Mouse (Mus musculus) liver, embryonic 11.5 days (tissue): Measurements from ENCODE around the gene Psmd1. TPM values are rescaled to one million over a fixed set of nuclear protein-coding genes. Genes with fewer than 3 reads are reported as not detected.

Source experiments
- ATAC-seq: fragments of 200-750 bp; cut with Nextera tagmentation; replicated peaks from 2 replicates; pipeline ENCODE4 v1.8.0; 2017; ENCODE audit warnings: moderate number of reproducible peaks, mild to moderate bottlenecking, moderate TSS enrichment, moderate library complexity; ENCODE audit not compliant: low FRiP score
- DNase-seq: peaks from one replicate; pipeline ENCODE4 v3.0.0-alpha.2; 2017; ENCODE audit warnings: low spot score
- H3K27ac ChIP-seq: fragments of 300-500 bp; sonication (generic); 2 replicates; pipeline ENCODE4 v1.5.1; 2014; ENCODE audit warnings: mild to moderate bottlenecking, low read depth, low read length, control low read depth
- H3K27me3 ChIP-seq: fragments of 300-500 bp; sonication (generic); replicated peaks from 2 replicates; pipeline ENCODE4 v1.6.1; 2014; ENCODE audit warnings: low read length, mixed read lengths; ENCODE audit not compliant: control insufficient read depth, insufficient read depth
- H3K36me3 ChIP-seq: fragments of 300-500 bp; sonication (generic); 2 replicates; pipeline ENCODE4 v1.6.1; 2014; ENCODE audit warnings: mild to moderate bottlenecking, low read length, moderate library complexity, mixed read lengths; ENCODE audit not compliant: control insufficient read depth, insufficient read depth
- H3K4me1 ChIP-seq: fragments of 300-500 bp; sonication (generic); replicated peaks from 2 replicates; pipeline ENCODE4 v1.6.1; 2014; ENCODE audit warnings: low read length, mixed read lengths; ENCODE audit not compliant: control insufficient read depth, insufficient read depth
- H3K4me2 ChIP-seq: fragments of 300-500 bp; sonication (generic); 2 replicates; pipeline ENCODE4 v1.6.1; 2014; ENCODE audit warnings: mild to moderate bottlenecking, control low read depth, moderate library complexity
- H3K4me3 ChIP-seq: fragments of 300-500 bp; sonication (generic); 2 replicates; pipeline ENCODE4 v1.5.1; 2014; ENCODE audit warnings: low read depth, low read length, control low read depth
- H3K9ac ChIP-seq: fragments of 300-500 bp; sonication (generic); 2 replicates; pipeline ENCODE4 v1.6.1; 2014; ENCODE audit warnings: low read depth, low read length, control low read depth
- H3K9me3 ChIP-seq: fragments of 300-500 bp; sonication (generic); 2 replicates; pipeline ENCODE4 v1.6.1; 2016; ENCODE audit warnings: low read length, inconsistent platforms, mixed read lengths; ENCODE audit not compliant: control insufficient read depth
- WGBS: fragments of 180-500 bp; shearing (Covaris S2); extraction: QIAGEN DNeasy Blood & Tissue Kit; methylation state at CpG from one replicate; pipeline ENCODE4 v1.1.7; 2014; 5-methylcytosine and 5-hydroxymethylcytosine counted together
- polyA plus RNA-seq: library from polyadenylated mRNA; unstranded; fragments of >200 nt; fragmentation: Nextera tagmentation; extraction: Ambion mirVana; gene quantifications from 2 replicates; pipeline ENCODE4 v1.2.1, GENCODE M21; 2014

Psmd1 gene
- polyA plus RNA-seq, 1 experiment from 2014 or later, result 196 TPM

GRCm38 (mm10) chr1:86147557-86147956 is 83.4 kb downstream of the Psmd1 start:
- WGBS, result 61% methylated on average over 5 of the region's 5 CpGs
- no peak overlapping the region for H3K27ac ChIP-seq
- no peak overlapping the region for H3K4me3 ChIP-seq
- no peaks in the 10 kb centered on the region for H3K36me3 ChIP-seq
- ATAC-seq (no peak), DNase-seq (no peak)
- no peaks in the 10 kb centered on the region; the same call in 1 of the 2 replicates for H3K4me1 ChIP-seq
- H3K9me3 ChIP-seq, result no peaks in the 10 kb centered on the region
- H3K4me2 ChIP-seq, result no peak overlapping the region
- H3K9ac ChIP-seq, result no peak overlapping the region
- no peaks in the 10 kb centered on the region for H3K27me3 ChIP-seq

- H3K4me2 ChIP-seq, result no peak overlapping the region
- no peak overlapping the region for H3K4me3 ChIP-seq
- H3K9ac ChIP-seq, result no peak overlapping the region
- H3K9me3 ChIP-seq, result no peaks in the 10 kb centered on the region
- no peaks in the 10 kb centered on the region for H3K36me3 ChIP-seq
- ATAC-seq, result no peak
- DNase-seq, result no peak
- no peaks in the 10 kb centered on the region for H3K4me1 ChIP-seq
- WGBS, result 83% methylated on average over 9 of the region's 9 CpGs
- H3K27me3 ChIP-seq, result no peaks in the 10 kb centered on the region
- no peak overlapping the region for H3K27ac ChIP-seq
Observed at GRCm38 (mm10) chr1:86148161-86148560, 84.0 kb downstream of the Psmd1 start.

GRCm38 (mm10) chr1:86150929-86151328 is 86.7 kb downstream of the Psmd1 start:
- 64% methylated on average over 6 of the region's 6 CpGs for WGBS

GRCm38 (mm10) chr1:86151376-86151775 is 87.2 kb downstream of the Psmd1 start:
- no peak overlapping the region for H3K4me2 ChIP-seq
- H3K27ac ChIP-seq, result no peak overlapping the region
- no peaks in the 10 kb centered on the region for H3K36me3 ChIP-seq
- H3K4me1 ChIP-seq, result peaks cover 19% of the 10 kb centered on the region
- ATAC-seq, result no peak
- no peak for DNase-seq
- H3K27me3 ChIP-seq, result no peaks in the 10 kb centered on the region
- H3K9me3 ChIP-seq, result no peaks in the 10 kb centered on the region
- 72% methylated on average over 7 of the region's 7 CpGs for WGBS
- no peak overlapping the region for H3K4me3 ChIP-seq
- no peak overlapping the region for H3K9ac ChIP-seq

More at GRCm38 (mm10) chr1:86150929-86151328, 86.7 kb downstream of the Psmd1 start:
- Histone ChIP-seq H3K4me2 (no peak overlapping the region), H3K9me3 (no peaks in the 10 kb centered on the region), H3K36me3 (no peaks in the 10 kb centered on the region), H3K9ac (no peak overlapping the region), H3K4me1 (peaks cover 17% of the 10 kb centered on the region), H3K27me3 (no peaks in the 10 kb centered on the region), H3K27ac (no peak overlapping the region), H3K4me3 (no peak overlapping the region)
- ATAC-seq (no peak), DNase-seq (no peak)

GRCm38 (mm10) chr1:86152618-86153017 is 88.4 kb downstream of the Psmd1 start:
- no peak for DNase-seq
- ATAC-seq, result no peak
- Histone ChIP-seq H3K4me2 (no peak overlapping the region), H3K9ac (no peak overlapping the region), H3K9me3 (no peaks in the 10 kb centered on the region), H3K4me1 (peaks cover 19% of the 10 kb centered on the region), H3K27me3 (no peaks in the 10 kb centered on the region), H3K36me3 (no peaks in the 10 kb centered on the region), H3K4me3 (no peak overlapping the region), H3K27ac (no peak overlapping the region)
- 77% methylated on average over 1 of the region's 1 CpGs for WGBS

GRCm38 (mm10) chr1:86154133-86154823 is 90.1 kb downstream of the Psmd1 start, which contains the start of gene Armc9:
Gene Armc9, plus strand, starts transcription at chr1:86154780.
- ATAC-seq (peak; percentile 99), DNase-seq (peak; percentile 91)
- no peaks in the 10 kb centered on the region for H3K9me3 ChIP-seq
- peak within 1 kb of the TSS; percentile 76 for H3K4me3 ChIP-seq
- no peaks in the 10 kb centered on the region for H3K36me3 ChIP-seq
- peak within 1 kb of the TSS; percentile 87 for H3K4me2 ChIP-seq
- peak within 1 kb of the TSS; percentile 80 for H3K9ac ChIP-seq
- 4% methylated on average over 40 of the region's 40 CpGs for WGBS
- peaks cover 19% of the 10 kb centered on the region for H3K4me1 ChIP-seq
- H3K27me3 ChIP-seq, result no peaks in the 10 kb centered on the region
- H3K27ac ChIP-seq, result peak within 1 kb of the TSS; percentile 94

GRCm38 (mm10) chr1:86154824-86155164 is 90.6 kb downstream of the Psmd1 start:
- H3K4me2 ChIP-seq, result peak overlapping the region; percentile 87
- 2% methylated on average over 18 of the region's 18 CpGs for WGBS
- ATAC-seq, result peak; percentile 34
- H3K4me3 ChIP-seq, result peak overlapping the region; percentile 76
- DNase-seq, result no peak
- no peaks in the 10 kb centered on the region for H3K27me3 ChIP-seq
- no peaks in the 10 kb centered on the region for H3K9me3 ChIP-seq
- no peaks in the 10 kb centered on the region for H3K36me3 ChIP-seq
- H3K27ac ChIP-seq, result peak overlapping the region; percentile 52; the same call in 1 of the 2 replicates
- peaks cover 22% of the 10 kb centered on the region for H3K4me1 ChIP-seq
- peak overlapping the region; percentile 67 for H3K9ac ChIP-seq

GRCm38 (mm10) chr1:86156075-86156474 is 91.9 kb downstream of the Psmd1 start:
- peaks cover 25% of the 10 kb centered on the region for H3K4me1 ChIP-seq
- H3K9me3 ChIP-seq, result no peaks in the 10 kb centered on the region
- DNase-seq (no peak), ATAC-seq (no peak)
- H3K27ac ChIP-seq, result no peak overlapping the region
- no peaks in the 10 kb centered on the region; the same call in 1 of the 2 replicates for H3K36me3 ChIP-seq
- H3K4me2 ChIP-seq, result no peak overlapping the region; the same call in 1 of the 2 replicates
- WGBS, result 77% methylated on average over 3 of the region's 3 CpGs
- peak overlapping the region; percentile 30; the same call in 1 of the 2 replicates for H3K9ac ChIP-seq
- H3K27me3 ChIP-seq, result no peaks in the 10 kb centered on the region
- H3K4me3 ChIP-seq, result no peak overlapping the region

GRCm38 (mm10) chr1:86156595-86156994 is 92.4 kb downstream of the Psmd1 start:
- 84% methylated on average over 6 of the region's 6 CpGs for WGBS
- no peak overlapping the region for H3K4me2 ChIP-seq
- H3K36me3 ChIP-seq, result peaks cover 2% of the 10 kb centered on the region
- H3K27me3 ChIP-seq, result no peaks in the 10 kb centered on the region
- H3K9ac ChIP-seq, result no peak overlapping the region
- no peak overlapping the region for H3K4me3 ChIP-seq
- DNase-seq (no peak), ATAC-seq (no peak)
- no peaks in the 10 kb centered on the region for H3K9me3 ChIP-seq
- H3K4me1 ChIP-seq, result peaks cover 28% of the 10 kb centered on the region
- H3K27ac ChIP-seq, result no peak overlapping the region
